Mouse (Mus musculus): Measurements from ENCODE around the gene Sema6b. TPM values are rescaled to one million over a fixed set of nuclear protein-coding genes. Genes with fewer than 3 reads are reported as not detected.

The Sema6b gene
- polyA plus RNA-seq, 1 experiment from 2014 or later: 1.3 TPM

DNA sequence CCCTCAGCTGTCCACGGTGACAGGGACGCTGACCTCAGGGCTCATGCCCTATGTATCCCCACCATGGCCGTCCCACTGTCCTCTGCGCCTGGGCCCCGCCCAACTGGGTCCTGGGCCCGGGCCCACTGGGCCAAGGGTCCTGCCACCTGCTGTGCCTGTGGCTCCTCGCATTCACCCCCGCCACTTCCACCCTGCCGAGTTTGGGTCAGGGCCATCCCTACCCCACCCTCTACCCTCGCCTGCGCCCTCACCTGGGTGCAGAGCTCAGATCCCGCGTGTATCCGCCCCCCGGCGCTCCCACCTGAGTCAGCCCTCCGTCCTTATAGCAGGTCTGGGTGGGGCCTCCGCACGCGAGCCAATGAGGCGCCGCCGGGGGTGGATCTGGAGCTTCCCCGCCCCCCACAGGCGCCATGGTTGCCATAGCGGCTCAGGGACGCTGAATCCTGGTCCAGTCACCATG lies 22.9 kb downstream of the Sema6b start, which contains the start of gene Plin5:
Gene Plin5, minus strand, starts transcription at position 346 of the 460 bp plus-strand sequence.
- peaks cover 4% of the 10 kb centered on the region for H3K9me3 ChIP-seq (ENCODE audit: control insufficient read depth, low read length)
- no peak within 1 kb of the TSS for H3K9ac ChIP-seq (ENCODE audit: low read length)
- H3K27ac ChIP-seq (ENCODE audit: low read depth): no peak within 1 kb of the TSS
- DNase-seq (ENCODE audit: low spot score) (peak; percentile 72), ATAC-seq (replicated peaks; ENCODE audit: low FRiP score, low TSS enrichment, low read depth) (peak; percentile 56)
- WGBS: 4% methylated on average over 27 of the region's 27 CpGs
- H3K27me3 ChIP-seq (replicated peaks; ENCODE audit: control insufficient read depth, insufficient read depth, low read length): peaks cover 43% of the 10 kb centered on the region
- H3K4me3 ChIP-seq (ENCODE audit: low read depth, low read length): peak within 1 kb of the TSS; percentile 25
- peak within 1 kb of the TSS; percentile 48 for H3K4me2 ChIP-seq (ENCODE audit: low read length)
- no peaks in the 10 kb centered on the region for H3K36me3 ChIP-seq (ENCODE audit: control insufficient read depth, insufficient read depth, low read length)
- no peaks in the 10 kb centered on the region; the same call in 1 of the 2 replicates for H3K4me1 ChIP-seq (replicated peaks; ENCODE audit: control insufficient read depth, insufficient read depth, low read length)

DNA sequence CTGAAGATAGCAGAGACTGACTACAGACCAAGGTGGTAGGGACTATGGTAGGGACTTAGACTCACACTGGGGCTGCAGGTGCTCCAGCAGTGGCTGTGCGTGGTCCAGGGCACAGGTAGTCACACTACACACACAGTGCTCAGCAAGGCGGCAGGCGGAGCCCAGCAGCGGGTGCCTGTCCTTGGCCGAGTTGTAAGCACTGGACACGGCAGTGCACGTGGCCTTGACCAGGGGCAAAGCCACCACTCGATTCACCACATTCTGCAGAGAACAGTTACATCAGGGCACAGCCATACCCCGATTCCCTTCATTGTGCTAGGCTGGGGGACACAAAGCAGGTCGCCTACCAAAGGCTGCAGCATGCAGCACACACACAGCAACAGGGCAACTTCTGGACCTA lies 23.9 kb downstream of the Sema6b start:
- 80% methylated on average over 10 of the region's 10 CpGs for WGBS
- DNase-seq (ENCODE audit: low spot score): peak; percentile 50
- ATAC-seq (replicated peaks; ENCODE audit: low FRiP score, low TSS enrichment, low read depth): no peak
- no peaks in the 10 kb centered on the region for H3K36me3 ChIP-seq (ENCODE audit: control insufficient read depth, insufficient read depth, low read length)
- H3K4me3 ChIP-seq (ENCODE audit: low read depth, low read length): no peak overlapping the region
- no peak overlapping the region for H3K9ac ChIP-seq (ENCODE audit: low read length)
- H3K9me3 ChIP-seq (ENCODE audit: control insufficient read depth, low read length): no peaks in the 10 kb centered on the region
- H3K27me3 ChIP-seq (replicated peaks; ENCODE audit: control insufficient read depth, insufficient read depth, low read length): peaks cover 32% of the 10 kb centered on the region
- H3K4me1 ChIP-seq (replicated peaks; ENCODE audit: control insufficient read depth, insufficient read depth, low read length): no peaks in the 10 kb centered on the region; the same call in 1 of the 2 replicates
- no peak overlapping the region for H3K27ac ChIP-seq (ENCODE audit: low read depth)
- no peak overlapping the region for H3K4me2 ChIP-seq (ENCODE audit: low read length)

DNA sequence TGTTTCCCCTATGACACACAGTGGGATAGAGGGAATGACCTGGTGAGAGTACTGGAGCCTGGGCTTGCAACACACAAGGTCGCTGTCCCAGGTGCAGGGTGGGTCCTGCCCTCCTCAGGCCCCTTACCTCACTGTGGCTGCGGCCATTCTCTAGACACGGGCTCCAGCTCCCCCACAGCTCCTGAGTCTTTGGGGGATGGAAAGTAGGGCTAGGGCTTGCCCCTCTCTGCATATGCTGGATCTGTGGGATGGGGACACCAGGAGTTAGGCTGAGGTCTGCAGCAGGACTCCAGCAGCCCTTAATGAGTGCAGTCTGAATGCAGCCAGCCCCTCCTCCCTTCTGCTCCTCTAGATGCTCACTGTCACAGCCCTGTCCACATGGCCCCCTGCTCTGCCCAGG lies 27.4 kb downstream of the Sema6b start:
- peaks cover 2% of the 10 kb centered on the region; the same call in 1 of the 2 replicates for H3K36me3 ChIP-seq (ENCODE audit: control insufficient read depth, insufficient read depth, low read length)
- no peaks in the 10 kb centered on the region; the same call in 1 of the 2 replicates for H3K27me3 ChIP-seq (replicated peaks; ENCODE audit: control insufficient read depth, insufficient read depth, low read length)
- H3K27ac ChIP-seq (ENCODE audit: low read depth): no peak overlapping the region
- WGBS: 67% methylated on average over 3 of the region's 3 CpGs
- H3K4me3 ChIP-seq (ENCODE audit: low read depth, low read length): no peak overlapping the region
- H3K4me1 ChIP-seq (replicated peaks; ENCODE audit: control insufficient read depth, insufficient read depth, low read length): no peaks in the 10 kb centered on the region
- no peaks in the 10 kb centered on the region for H3K9me3 ChIP-seq (ENCODE audit: control insufficient read depth, low read length)
- ATAC-seq (replicated peaks; ENCODE audit: low FRiP score, low TSS enrichment, low read depth) (no peak), DNase-seq (ENCODE audit: low spot score) (no peak)
- no peak overlapping the region for H3K9ac ChIP-seq (ENCODE audit: low read length)
- no peak overlapping the region for H3K4me2 ChIP-seq (ENCODE audit: low read length)

DNA sequence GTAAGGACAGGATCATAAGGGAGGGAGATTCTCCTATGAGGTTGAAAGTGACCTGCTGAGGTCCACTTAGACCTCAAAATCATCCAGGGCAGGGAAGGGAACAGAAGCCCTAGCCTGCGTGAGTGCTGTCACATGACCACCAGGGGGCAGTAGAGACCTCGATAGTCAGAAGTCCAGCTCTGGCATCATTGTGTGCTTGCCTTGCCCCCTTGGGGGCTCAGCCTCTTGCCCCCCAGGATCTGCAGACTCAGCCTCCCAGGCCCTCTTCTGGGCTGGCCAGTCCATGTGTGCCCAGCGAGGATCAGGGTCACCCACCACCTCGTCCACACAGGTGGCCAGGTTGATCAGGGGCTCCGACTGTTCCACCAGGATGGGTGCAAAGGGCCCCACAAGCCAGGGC lies 28.3 kb downstream of the Sema6b start:
- H3K27ac ChIP-seq (ENCODE audit: low read depth): no peak overlapping the region
- 49% methylated on average over 5 of the region's 5 CpGs for WGBS
- no peak overlapping the region for H3K4me2 ChIP-seq (ENCODE audit: low read length)
- DNase-seq (ENCODE audit: low spot score) (peak; percentile 81), ATAC-seq (replicated peaks; ENCODE audit: low FRiP score, low TSS enrichment, low read depth) (0 out of 2 replicates have a peak, but pooled peaks have one; percentile 17)
- H3K4me3 ChIP-seq (ENCODE audit: low read depth, low read length): no peak overlapping the region
- H3K9me3 ChIP-seq (ENCODE audit: control insufficient read depth, low read length): no peaks in the 10 kb centered on the region
- peaks cover 2% of the 10 kb centered on the region; the same call in 1 of the 2 replicates for H3K36me3 ChIP-seq (ENCODE audit: control insufficient read depth, insufficient read depth, low read length)
- no peaks in the 10 kb centered on the region for H3K4me1 ChIP-seq (replicated peaks; ENCODE audit: control insufficient read depth, insufficient read depth, low read length)
- no peak overlapping the region for H3K9ac ChIP-seq (ENCODE audit: low read length)
- no peaks in the 10 kb centered on the region; the same call in 1 of the 2 replicates for H3K27me3 ChIP-seq (replicated peaks; ENCODE audit: control insufficient read depth, insufficient read depth, low read length)

DNA sequence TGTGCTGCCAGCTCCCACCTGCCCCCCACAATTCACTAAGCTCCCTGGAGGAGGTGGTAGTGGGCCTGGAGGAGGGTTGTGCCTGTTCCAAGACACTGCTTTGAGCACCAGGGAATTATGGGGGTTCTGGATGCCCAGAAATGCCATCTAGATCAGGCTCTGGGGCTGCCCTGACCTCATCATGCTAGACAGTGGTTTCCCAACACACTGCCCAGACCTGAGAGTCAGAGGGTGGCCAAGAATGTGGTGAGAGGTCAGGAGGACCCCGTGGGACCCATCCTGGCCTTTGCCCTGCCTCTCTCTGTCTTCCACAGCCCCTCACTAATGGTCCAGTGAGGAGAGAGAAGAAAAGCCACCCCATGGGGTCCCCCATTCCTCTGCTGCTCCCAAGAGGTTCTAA lies 29.1 kb downstream of the Sema6b start:
- Histone ChIP-seq H3K9me3 (ENCODE audit: control insufficient read depth, low read length) (no peaks in the 10 kb centered on the region), H3K4me2 (ENCODE audit: low read length) (no peak overlapping the region), H3K4me3 (ENCODE audit: low read depth, low read length) (no peak overlapping the region), H3K9ac (ENCODE audit: low read length) (no peak overlapping the region), H3K27ac (ENCODE audit: low read depth) (no peak overlapping the region), H3K36me3 (ENCODE audit: control insufficient read depth, insufficient read depth, low read length) (peaks cover 2% of the 10 kb centered on the region; the same call in 1 of the 2 replicates), H3K4me1 (replicated peaks; ENCODE audit: control insufficient read depth, insufficient read depth, low read length) (no peaks in the 10 kb centered on the region), H3K27me3 (replicated peaks; ENCODE audit: control insufficient read depth, insufficient read depth, low read length) (no peaks in the 10 kb centered on the region)
- 62% methylated on average over 1 of the region's 1 CpGs for WGBS
- DNase-seq (ENCODE audit: low spot score): no peak
- ATAC-seq (replicated peaks; ENCODE audit: low FRiP score, low TSS enrichment, low read depth): no peak

DNA sequence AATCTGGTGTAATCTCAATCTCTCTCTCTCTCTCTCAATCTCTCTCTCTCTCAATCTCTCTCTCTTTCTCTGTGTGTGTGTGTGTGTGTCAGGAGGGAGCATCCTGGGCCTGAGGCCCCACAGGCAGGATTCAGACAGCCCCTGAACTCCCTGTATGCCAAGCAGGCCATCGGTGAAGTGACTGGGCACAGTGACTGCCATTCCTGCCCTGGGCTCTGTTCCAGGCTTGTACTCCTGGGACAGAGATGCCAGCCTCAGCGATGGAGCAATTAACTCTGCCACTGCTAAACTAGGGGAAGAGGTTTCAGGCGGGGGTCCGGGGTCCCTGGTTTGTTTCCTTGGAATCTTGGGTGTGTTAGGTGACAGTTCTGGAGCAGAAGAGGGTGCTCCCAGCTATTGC lies 29.6 kb downstream of the Sema6b start:
- Histone ChIP-seq H3K4me2 (ENCODE audit: low read length) (no peak overlapping the region), H3K4me1 (replicated peaks; ENCODE audit: control insufficient read depth, insufficient read depth, low read length) (no peaks in the 10 kb centered on the region), H3K27me3 (replicated peaks; ENCODE audit: control insufficient read depth, insufficient read depth, low read length) (no peaks in the 10 kb centered on the region), H3K9me3 (ENCODE audit: control insufficient read depth, low read length) (no peaks in the 10 kb centered on the region), H3K27ac (ENCODE audit: low read depth) (no peak overlapping the region), H3K9ac (ENCODE audit: low read length) (no peak overlapping the region), H3K4me3 (ENCODE audit: low read depth, low read length) (no peak overlapping the region), H3K36me3 (ENCODE audit: control insufficient read depth, insufficient read depth, low read length) (peaks cover 2% of the 10 kb centered on the region; the same call in 1 of the 2 replicates)
- DNase-seq (ENCODE audit: low spot score): no peak
- WGBS: 75% methylated on average over 4 of the region's 4 CpGs
- ATAC-seq (replicated peaks; ENCODE audit: low FRiP score, low TSS enrichment, low read depth): no peak

DNA sequence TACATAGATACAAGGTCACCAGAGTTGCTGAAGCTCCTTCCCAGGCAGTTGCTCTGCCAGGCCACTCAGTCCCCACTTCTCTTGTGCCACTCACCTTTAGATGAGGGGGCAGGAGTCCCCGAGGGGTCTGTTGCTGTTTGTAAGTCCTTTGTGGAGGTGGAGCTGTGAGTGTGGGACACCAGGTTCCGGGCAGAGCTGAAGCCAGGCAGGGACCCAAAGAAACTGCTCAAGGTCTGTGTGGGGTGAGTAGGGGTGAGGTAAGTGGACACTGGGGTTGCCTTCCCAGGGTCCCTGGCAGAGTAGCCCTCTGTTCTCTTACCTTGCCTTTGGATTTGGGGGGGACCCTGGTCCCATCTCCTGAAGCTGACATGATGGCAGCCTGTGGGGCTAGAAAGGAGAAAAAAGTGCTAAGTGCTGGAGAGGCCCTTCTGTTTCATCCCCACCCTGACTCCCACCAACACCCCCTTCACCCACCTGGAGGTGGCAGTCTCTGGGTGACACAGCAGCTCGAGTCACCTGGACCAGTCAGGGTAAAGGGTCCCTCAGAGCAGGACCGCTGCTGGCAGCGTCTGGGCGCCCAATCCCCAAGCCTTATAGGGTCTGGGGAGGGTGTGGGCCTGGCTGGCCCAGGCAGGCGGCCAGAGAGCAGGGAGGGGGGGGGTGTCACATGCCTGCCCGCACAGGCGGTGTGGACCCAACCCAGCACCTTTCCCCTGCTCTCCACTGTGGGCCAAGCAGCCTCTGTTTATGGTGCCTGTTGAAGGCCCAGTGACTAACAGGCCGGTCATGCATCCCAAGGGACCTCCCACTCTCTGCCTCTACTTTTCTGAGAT lies 30.7 kb downstream of the Sema6b start, which contains the start of gene Plin4:
Gene Plin4, minus strand, starts transcription at position 585 of the 833 bp plus-strand sequence.
- H3K27ac ChIP-seq (ENCODE audit: low read depth): no peak within 1 kb of the TSS
- no peak for ATAC-seq (replicated peaks; ENCODE audit: low FRiP score, low TSS enrichment, low read depth)

DNA sequence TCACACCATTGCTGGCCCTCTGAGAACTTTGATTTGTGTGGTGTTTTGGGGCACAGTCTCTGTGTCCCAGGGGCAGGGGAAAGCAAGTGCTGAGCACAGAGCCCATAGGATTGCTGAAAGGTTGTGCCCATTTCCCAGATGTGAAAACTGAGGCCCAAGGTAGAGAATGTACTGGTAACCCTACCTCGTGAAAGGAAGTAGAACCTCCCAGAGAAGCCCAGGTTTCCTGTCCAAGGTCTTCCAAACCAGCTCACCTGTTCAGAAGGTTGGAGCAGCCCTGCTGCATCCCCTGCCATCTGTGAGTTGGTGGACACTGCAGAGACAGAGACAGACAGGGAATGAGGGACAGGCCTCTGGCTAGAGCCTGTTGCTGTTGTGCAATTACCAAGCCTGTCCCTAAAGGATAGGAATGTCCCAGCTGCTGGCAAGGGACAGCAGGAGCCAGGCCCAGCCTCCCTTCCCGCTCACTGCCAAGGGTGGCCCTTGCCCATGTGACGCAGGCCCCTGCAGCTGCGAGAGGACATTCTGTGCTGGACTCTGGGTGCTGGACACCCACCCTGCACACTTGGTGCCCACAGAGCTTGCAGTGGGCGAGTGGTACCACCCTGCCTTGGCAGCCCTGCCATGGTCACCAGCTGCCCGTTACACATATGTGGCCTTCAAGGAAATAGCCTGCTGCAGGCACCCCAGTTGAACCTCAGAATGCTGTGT lies 31.7 kb downstream of the Sema6b start:
- Histone ChIP-seq H3K9ac (ENCODE audit: low read length) (no peak overlapping the region), H3K9me3 (ENCODE audit: control insufficient read depth, low read length) (no peaks in the 10 kb centered on the region), H3K4me3 (ENCODE audit: low read depth, low read length) (no peak overlapping the region), H3K4me1 (replicated peaks; ENCODE audit: control insufficient read depth, insufficient read depth, low read length) (no peaks in the 10 kb centered on the region), H3K27ac (ENCODE audit: low read depth) (no peak overlapping the region), H3K27me3 (replicated peaks; ENCODE audit: control insufficient read depth, insufficient read depth, low read length) (no peaks in the 10 kb centered on the region), H3K36me3 (ENCODE audit: control insufficient read depth, insufficient read depth, low read length) (peaks cover 8% of the 10 kb centered on the region; the same call in 1 of the 2 replicates), H3K4me2 (ENCODE audit: low read length) (no peak overlapping the region)
- no peak for DNase-seq (ENCODE audit: low spot score)
- no peak for ATAC-seq (replicated peaks; ENCODE audit: low FRiP score, low TSS enrichment, low read depth)
- WGBS: 72% methylated on average over 6 of the region's 6 CpGs

More for the DNA sequence above, 30.7 kb downstream of the Sema6b start, which contains the start of gene Plin4:
- Histone ChIP-seq H3K4me2 (ENCODE audit: low read length) (no peak within 1 kb of the TSS), H3K36me3 (ENCODE audit: control insufficient read depth, insufficient read depth, low read length) (peaks cover 2% of the 10 kb centered on the region; the same call in 1 of the 2 replicates), H3K4me3 (ENCODE audit: low read depth, low read length) (no peak within 1 kb of the TSS), H3K27me3 (replicated peaks; ENCODE audit: control insufficient read depth, insufficient read depth, low read length) (no peaks in the 10 kb centered on the region), H3K9ac (ENCODE audit: low read length) (no peak within 1 kb of the TSS), H3K4me1 (replicated peaks; ENCODE audit: control insufficient read depth, insufficient read depth, low read length) (no peaks in the 10 kb centered on the region), H3K9me3 (ENCODE audit: control insufficient read depth, low read length) (no peaks in the 10 kb centered on the region)
- whole genome bisulfite sequencing: 55% methylated on average over 10 of the region's 10 CpGs
- no peak for DNase-seq (ENCODE audit: low spot score)
